Mouse (Mus musculus) thymus, postnatal 0 days (tissue): ENCODE data around the gene Esrp2. TPM values are rescaled to one million over a fixed set of nuclear protein-coding genes. Genes with fewer than 3 reads are reported as not detected.
A peak's percentile ranks its signal among the peaks of the same experiment; 100 is the strongest.

Source experiments
- DNase-seq: peaks from one replicate; pipeline ENCODE4 v3.0.0-alpha.2; 2015; ENCODE audit warnings: low spot score
- polyA plus RNA-seq: library from polyadenylated mRNA; unstranded; fragments of >200 nt; fragmentation: Nextera tagmentation; extraction: Ambion mirVana; gene quantifications from 2 replicates; pipeline ENCODE4 v1.2.1, GENCODE M21; 2015

The Esrp2 gene
- 8.8 and 9.6 TPM in 2 replicates for polyA plus RNA-seq

GRCm38 (mm10) chr8:106136156-106137130 is at the start of gene Esrp2:
Gene Esrp2, minus strand, starts transcription at chr8:106136974.
- peak; percentile 63 for DNase-seq

GRCm38 (mm10) chr8:106186394-106186793 is 49.6 kb upstream of the Esrp2 start:
- DNase-seq: no peak

- DNase-seq: no peak
Measured at GRCm38 (mm10) chr8:106185628-106186270, 49.0 kb upstream of the Esrp2 start.

- no peak for DNase-seq
Measured at GRCm38 (mm10) chr8:106178428-106178827, 41.7 kb upstream of the Esrp2 start.

GRCm38 (mm10) chr8:106177594-106177993 is 40.8 kb upstream of the Esrp2 start:
- DNase-seq: no peak

- no peak for DNase-seq
Measured at GRCm38 (mm10) chr8:106176891-106177290, 40.1 kb upstream of the Esrp2 start.

- DNase-seq: no peak
Measured at GRCm38 (mm10) chr8:106173566-106173965, 36.8 kb upstream of the Esrp2 start.

GRCm38 (mm10) chr8:106169934-106170480 is 33.2 kb upstream of the Esrp2 start:
- peak; percentile 26 for DNase-seq

GRCm38 (mm10) chr8:106169017-106169933 is 32.5 kb upstream of the Esrp2 start:
- DNase-seq: peak; percentile 45

GRCm38 (mm10) chr8:106168356-106169016 is 31.7 kb upstream of the Esrp2 start, which contains the start of gene Slc7a6:
Gene Slc7a6, plus strand, starts transcription at chr8:106168857.
- peak; percentile 91 for DNase-seq

GRCm38 (mm10) chr8:106165460-106165859 is 28.7 kb upstream of the Esrp2 start:
- peak; percentile 67 for DNase-seq

GRCm38 (mm10) chr8:106163251-106163650 is 26.5 kb upstream of the Esrp2 start:
- no peak for DNase-seq

- DNase-seq: no peak
Measured at GRCm38 (mm10) chr8:106159876-106160275, 23.1 kb upstream of the Esrp2 start.

- DNase-seq: no peak
Measured at GRCm38 (mm10) chr8:106158381-106158780, 21.6 kb upstream of the Esrp2 start.

GRCm38 (mm10) chr8:106157419-106157818 is 20.6 kb upstream of the Esrp2 start:
- DNase-seq: no peak

GRCm38 (mm10) chr8:106152876-106153275 is 16.1 kb upstream of the Esrp2 start:
- DNase-seq: no peak

GRCm38 (mm10) chr8:106151041-106151440 is 14.3 kb upstream of the Esrp2 start:
- no peak for DNase-seq

GRCm38 (mm10) chr8:106150653-106151000 is 13.9 kb upstream of the Esrp2 start:
- no peak for DNase-seq

- DNase-seq: peak; percentile 95
Measured at GRCm38 (mm10) chr8:106149801-106150652, 13.3 kb upstream of the Esrp2 start, which contains the start of gene Pla2g15. Gene Pla2g15, plus strand, starts transcription at chr8:106150399.
